Mouse (Mus musculus): ENCODE measurements around the gene Prune1. TPM values are rescaled to one million over a fixed set of nuclear protein-coding genes. Genes with fewer than 3 reads are reported as not detected.

Gene Prune1
- total and polyA plus RNA-seq, 3 experiments = 8.4 to 9.1 (median 8.5) TPM

DNA sequence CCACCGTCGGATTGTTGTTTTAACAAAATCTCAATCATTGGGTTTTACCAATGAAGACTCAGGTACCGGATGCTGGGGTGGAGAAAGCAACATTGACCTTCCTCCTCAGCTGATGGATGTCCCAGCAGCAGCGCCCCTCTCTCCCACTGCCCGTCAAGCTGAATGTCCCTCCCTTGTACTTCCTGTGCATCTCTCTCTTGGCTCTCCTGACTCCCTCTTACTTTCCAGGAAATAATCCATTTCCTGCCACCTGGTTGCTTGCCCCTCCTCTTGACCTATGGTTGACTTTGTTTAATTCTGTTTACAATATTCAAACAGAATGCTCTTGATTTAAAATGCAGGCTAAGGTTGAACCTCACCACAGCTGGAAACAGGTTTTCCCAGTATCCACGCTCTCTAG, 8.3 kb upstream of the Prune1 start:
- TF ChIP-seq CTCF (conservative IDR thresholded peaks at IDR 0.05 in 1 of 2, IDR thresholded peaks at IDR 0.05 in 1 of 2; ENCODE audit: low read depth in 2 of 2, low read length in 2 of 2) (no peak), POLR2A (IDR thresholded peaks at IDR 0.05; ENCODE audit: low read depth, low read length) (no peak), MAX (IDR thresholded peaks at IDR 0.05; ENCODE audit: low read length) (no peak), E2F4 (IDR thresholded peaks at IDR 0.05; ENCODE audit: insufficient replicate concordance, low read depth, low read length) (no peak), SIN3A (IDR thresholded peaks at IDR 0.05; ENCODE audit: low read length) (no peak), MAZ (IDR thresholded peaks at IDR 0.05; ENCODE audit: low read depth, low read length) (no peak), KAT2A (IDR thresholded peaks at IDR 0.05; ENCODE audit: insufficient replicate concordance, low read length) (no peak), JUN (IDR thresholded peaks at IDR 0.05; ENCODE audit: insufficient read depth, low read depth, low read length) (no peak), NRF1 (IDR thresholded peaks at IDR 0.05; ENCODE audit: low read depth, low read length) (no peak), SMC3 (IDR thresholded peaks at IDR 0.05; ENCODE audit: low read depth, low read length) (no peak), ZMIZ1 (IDR thresholded peaks at IDR 0.05; ENCODE audit: low read depth, low read length) (no peak), MXI1 (IDR thresholded peaks at IDR 0.05; ENCODE audit: low read depth, low read length) (no peak), BHLHE40 (IDR thresholded peaks at IDR 0.05; ENCODE audit: low read depth, low read length) (no peak), ZC3H11A (IDR thresholded peaks at IDR 0.05; ENCODE audit: low read depth, low read length) (no peak), CHD1 (IDR thresholded peaks at IDR 0.05; ENCODE audit: low read depth, low read length) (no peak), ZNF384 (IDR thresholded peaks at IDR 0.05; ENCODE audit: low read depth, low read length) (no peak), TCF12 (IDR thresholded peaks at IDR 0.05; ENCODE audit: low read depth, low read length) (no peak), ZKSCAN1 (IDR thresholded peaks at IDR 0.05; ENCODE audit: borderline replicate concordance, low read depth, low read length) (no peak)
- Histone ChIP-seq H3K9me3 (replicated peaks; ENCODE audit: low read length) (no peaks in the 10 kb centered on the region), H3K79me2 (replicated peaks; ENCODE audit: control insufficient read depth, extremely low read depth, insufficient read depth, poor library complexity, severe bottlenecking) (no peaks in the 10 kb centered on the region), H3K4me3 (replicated peaks in 1 of 3; ENCODE audit: low read depth in 2 of 3, low read length in 2 of 3, poor library complexity in 1 of 3) (no peak overlapping the region), H3K36me3 (replicated peaks in 1 of 2; ENCODE audit: control insufficient read depth in 1 of 2, insufficient read depth in 1 of 2, low read length in 1 of 2) (peaks cover 20 to 43% of the 10 kb centered on the region in 2 experiments), H3K4me1 (ENCODE audit: control insufficient read depth in 1 of 2, insufficient read depth in 2 of 2) (peaks cover 0 to 19% of the 10 kb centered on the region in 2 experiments; a peak in 3 of 4 replicates), H3K27ac (ENCODE audit: insufficient read depth, low read depth) (no peak overlapping the region), H3K27me3 (replicated peaks) (no peaks in the 10 kb centered on the region), H3K4me2 (ENCODE audit: insufficient read depth, low read depth, poor library complexity, severe bottlenecking) (no peak overlapping the region), H3K9ac (ENCODE audit: insufficient read depth, low read depth) (no peak overlapping the region)
- no peak for DNase-seq (ENCODE audit: extremely low read depth)
- dilution Hi-C loops (cut with MboI; ENCODE audit: extremely low pct_ligation_motif_present, extremely low pct_unique_long_range_greater_than_20kb, low sequenced_read_pairs) = no loop called here
- in situ Hi-C loops (cut with MboI; ENCODE audit: low pct_ligation_motif_present, low pct_unique_long_range_greater_than_20kb, low sequenced_read_pairs) = no loop called here

GRCm38 (mm10) chr3:95289419-95289818, 7.5 kb upstream of the Prune1 start:
- Histone ChIP-seq H3K4me3 (replicated peaks in 1 of 3; ENCODE audit: low read depth in 2 of 3, low read length in 2 of 3, poor library complexity in 1 of 3) (no peak overlapping the region), H3K9ac (ENCODE audit: insufficient read depth, low read depth) (no peak overlapping the region), H3K79me2 (replicated peaks; ENCODE audit: control insufficient read depth, extremely low read depth, insufficient read depth, poor library complexity, severe bottlenecking) (no peaks in the 10 kb centered on the region), H3K4me1 (ENCODE audit: control insufficient read depth in 1 of 2, insufficient read depth in 2 of 2) (peaks cover 0 to 19% of the 10 kb centered on the region in 2 experiments; a peak in 3 of 4 replicates), H3K27ac (ENCODE audit: insufficient read depth, low read depth) (no peak overlapping the region), H3K9me3 (replicated peaks; ENCODE audit: low read length) (no peaks in the 10 kb centered on the region), H3K36me3 (replicated peaks in 1 of 2; ENCODE audit: control insufficient read depth in 1 of 2, insufficient read depth in 1 of 2, low read length in 1 of 2) (peaks cover 13 to 36% of the 10 kb centered on the region in 2 experiments), H3K27me3 (replicated peaks) (no peaks in the 10 kb centered on the region), H3K4me2 (ENCODE audit: insufficient read depth, low read depth, poor library complexity, severe bottlenecking) (no peak overlapping the region)
- TF ChIP-seq JUN (IDR thresholded peaks at IDR 0.05; ENCODE audit: insufficient read depth, low read depth, low read length) (no peak), NELFE (IDR thresholded peaks at IDR 0.05; ENCODE audit: low read depth, low read length) (no peak), CHD2 (IDR thresholded peaks at IDR 0.05; ENCODE audit: low read length) (no peak), GABPA (IDR thresholded peaks at IDR 0.05; ENCODE audit: insufficient replicate concordance, low read depth, low read length) (no peak), POLR2A (IDR thresholded peaks at IDR 0.05; ENCODE audit: low read depth, low read length) (no peak), HCFC1 (IDR thresholded peaks at IDR 0.05; ENCODE audit: low read depth, low read length) (no peak), POLR2AphosphoS2 (IDR thresholded peaks at IDR 0.05; ENCODE audit: low read depth, low read length) (no peak), ETS1 (conservative IDR thresholded peaks at IDR 0.05; ENCODE audit: low read depth, low read length) (no peak), MAFK (IDR thresholded peaks at IDR 0.05; ENCODE audit: insufficient replicate concordance, low read length) (no peak), RCOR1 (conservative IDR thresholded peaks at IDR 0.05; ENCODE audit: low read depth, low read length) (no peak), PAX5 (IDR thresholded peaks at IDR 0.05; ENCODE audit: low read length) (no peak), CHD1 (IDR thresholded peaks at IDR 0.05; ENCODE audit: low read depth, low read length) (no peak), ZMIZ1 (IDR thresholded peaks at IDR 0.05; ENCODE audit: low read depth, low read length) (no peak), ELF1 (IDR thresholded peaks at IDR 0.05; ENCODE audit: low read depth, low read length) (no peak), TCF12 (IDR thresholded peaks at IDR 0.05; ENCODE audit: low read depth, low read length) (no peak)
- dilution Hi-C loops (cut with MboI; ENCODE audit: extremely low pct_ligation_motif_present, extremely low pct_unique_long_range_greater_than_20kb, low sequenced_read_pairs) = no loop called here
- no peak for DNase-seq (ENCODE audit: extremely low read depth)
- in situ Hi-C loops (cut with MboI; ENCODE audit: low pct_ligation_motif_present, low pct_unique_long_range_greater_than_20kb, low sequenced_read_pairs) = no loop called here
